Mouse (Mus musculus): ENCODE results near the gene Agap1. TPM values are rescaled to one million over a fixed set of nuclear protein-coding genes. Genes with fewer than 3 reads are reported as not detected.

Gene Agap1
- total RNA-seq, 2 experiments from 2014 or later: 224 to 253 TPM

GRCm38 (mm10) chr1:89821822-89822221 lies 367.2 kb downstream of the Agap1 start:
- DNase-seq (ENCODE audit: low spot score in 2 of 2): no peak

DNA sequence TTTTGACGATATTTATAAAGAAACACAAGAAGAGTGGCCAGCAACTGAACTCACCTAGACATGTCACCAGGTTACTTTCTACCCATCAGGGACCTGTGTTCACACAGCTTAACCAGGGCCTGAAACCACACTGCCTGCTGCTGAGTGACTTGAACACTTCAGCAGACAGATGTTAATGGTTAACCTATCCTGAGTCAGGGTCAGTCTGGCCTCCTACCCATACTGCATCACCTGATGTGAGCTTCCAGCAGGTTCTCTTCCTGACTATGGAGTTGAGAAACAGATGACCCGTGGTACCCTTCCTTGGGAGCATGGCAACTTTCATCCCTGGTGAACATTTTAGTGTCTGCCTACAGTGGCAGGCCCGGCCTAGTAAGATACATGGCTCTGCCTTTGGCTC lies 367.8 kb downstream of the Agap1 start:
- no peak for DNase-seq (ENCODE audit: low spot score in 2 of 2)

- no peak for DNase-seq (ENCODE audit: low spot score in 2 of 2)
These were observed 368.4 kb downstream of the Agap1 start for GRCm38 (mm10) chr1:89823036-89823435.

GRCm38 (mm10) chr1:89827051-89827450 lies 372.4 kb downstream of the Agap1 start:
- DNase-seq (ENCODE audit: low spot score in 2 of 2): no peak

- DNase-seq (ENCODE audit: low spot score in 2 of 2): no peak
These were observed 376.5 kb downstream of the Agap1 start for GRCm38 (mm10) chr1:89831095-89831494.

GRCm38 (mm10) chr1:89844064-89844463 lies 389.5 kb downstream of the Agap1 start:
- DNase-seq (ENCODE audit: low spot score in 2 of 2): no peak

DNA sequence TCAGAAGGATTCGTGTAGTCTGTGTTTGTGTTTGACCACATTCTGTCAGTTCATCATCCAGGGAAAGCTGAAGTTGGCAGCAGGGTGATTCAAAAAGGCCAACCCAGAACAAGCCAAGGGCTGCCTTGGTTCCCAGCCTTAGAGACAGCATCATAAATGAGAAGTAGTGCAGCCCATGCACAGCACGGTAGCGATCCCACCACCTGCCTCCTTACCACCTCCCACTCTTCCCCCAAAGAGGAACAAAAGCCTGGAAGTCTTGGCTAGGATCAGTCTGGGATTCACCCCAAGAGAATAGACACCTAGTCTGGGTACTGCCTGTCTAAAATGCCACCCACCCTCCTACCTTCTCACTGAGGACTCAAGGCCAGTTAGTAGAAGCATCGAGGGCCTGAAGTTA lies 390.9 kb downstream of the Agap1 start:
- peak in 1 of 2 experiments; percentile 36 for DNase-seq (ENCODE audit: low spot score in 2 of 2)

- DNase-seq (ENCODE audit: low spot score in 2 of 2): no peak
These were observed 391.5 kb downstream of the Agap1 start for GRCm38 (mm10) chr1:89846148-89846547.

DNA sequence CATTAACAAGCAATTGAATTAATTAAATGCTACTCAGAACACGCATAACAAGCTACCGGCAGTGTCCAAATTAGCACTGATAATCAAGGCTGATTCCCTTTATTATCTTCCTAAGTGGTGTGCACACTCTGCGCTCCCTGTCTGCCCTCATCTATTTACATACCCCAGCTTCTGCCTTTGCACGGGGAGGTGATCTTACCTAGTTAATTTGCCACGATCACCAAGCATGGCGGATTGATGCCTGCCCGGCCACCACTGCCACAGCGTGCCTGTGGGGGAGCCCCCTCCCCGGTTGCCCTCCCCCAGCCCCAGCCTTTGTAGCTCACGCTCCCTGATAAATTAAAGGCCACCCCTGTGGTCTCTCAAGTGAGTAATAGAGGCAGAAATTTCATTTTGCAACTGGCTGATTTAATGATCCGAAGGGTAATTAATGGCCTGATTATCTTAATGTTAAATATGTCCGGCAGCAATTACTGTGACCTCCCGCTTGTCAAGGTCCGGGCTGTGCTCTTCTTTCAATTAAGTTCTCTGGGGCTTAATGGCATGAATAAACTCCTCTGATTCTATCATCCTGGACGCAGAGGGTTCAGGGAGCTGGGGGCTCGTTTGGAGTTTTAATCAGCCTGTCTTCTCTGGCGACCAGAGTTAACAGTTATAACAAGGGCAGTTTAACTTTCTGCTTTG lies 393.9 kb downstream of the Agap1 start:
- DNase-seq (ENCODE audit: low spot score in 2 of 2): no peak

- DNase-seq (ENCODE audit: low spot score in 2 of 2): peak in 1 of 2 experiments; percentile 8
These were observed 394.7 kb downstream of the Agap1 start for GRCm38 (mm10) chr1:89849151-89849860.

- DNase-seq (ENCODE audit: low spot score in 2 of 2): peak; percentile 28 to 45
These were observed 395.2 kb downstream of the Agap1 start for GRCm38 (mm10) chr1:89849861-89850230.

- no peak for DNase-seq (ENCODE audit: low spot score in 2 of 2)
These were observed 396.2 kb downstream of the Agap1 start for GRCm38 (mm10) chr1:89850681-89851414.

DNA sequence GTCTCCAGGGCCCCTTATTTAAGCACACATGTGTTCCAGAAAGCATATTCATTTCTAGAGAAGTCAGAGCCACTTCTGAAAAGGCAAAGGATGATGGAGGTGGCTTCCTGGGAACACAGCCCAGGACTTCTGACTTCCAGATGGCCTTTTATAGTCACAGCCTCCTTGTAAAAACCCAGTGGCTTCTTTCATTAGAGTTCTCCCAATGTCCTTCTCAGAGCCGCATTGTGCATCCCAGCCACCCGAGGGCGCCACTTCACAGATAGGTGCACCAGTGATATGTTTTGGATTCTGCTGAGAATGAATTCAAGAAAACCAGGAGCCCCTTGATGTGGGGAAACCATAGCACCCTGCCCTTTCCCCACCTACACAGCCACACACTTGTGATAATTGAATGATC lies 404.6 kb downstream of the Agap1 start:
- DNase-seq (ENCODE audit: low spot score in 2 of 2): peak; percentile 34 to 51

DNA sequence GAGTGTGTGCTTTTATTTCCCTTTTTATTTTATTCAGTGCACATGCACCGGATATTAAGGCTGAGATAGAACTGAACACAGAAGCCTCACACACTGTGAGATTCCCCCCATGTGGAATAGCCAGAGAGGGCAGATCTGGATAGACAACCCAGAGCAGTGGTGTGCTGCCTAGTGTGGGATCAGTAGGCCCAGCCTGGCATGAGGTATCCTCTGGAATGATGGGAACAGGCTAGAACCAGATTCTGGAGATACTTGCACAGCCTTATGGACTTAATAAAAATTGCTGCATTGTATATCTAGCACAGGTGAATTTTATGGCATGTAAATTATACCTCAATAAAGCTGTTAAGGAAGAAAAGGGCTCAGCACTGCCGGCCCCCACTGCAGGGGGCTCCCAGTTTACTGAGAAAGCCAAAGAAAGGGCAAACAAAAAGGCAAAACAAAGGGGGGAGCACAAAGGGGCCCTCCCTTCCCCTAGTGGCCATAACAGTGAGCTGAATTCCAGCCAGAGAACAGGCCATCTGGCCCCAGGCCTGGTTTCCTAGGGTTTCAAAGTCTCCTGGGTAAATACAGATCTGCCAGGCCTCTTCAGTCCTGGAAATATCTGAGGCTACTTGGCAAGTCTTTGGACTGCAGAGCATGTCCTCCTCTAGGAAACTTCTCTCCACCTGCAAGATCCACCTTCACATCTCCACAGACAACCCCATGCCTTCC lies 405.6 kb downstream of the Agap1 start:
- no peak for DNase-seq (ENCODE audit: low spot score in 2 of 2)

DNA sequence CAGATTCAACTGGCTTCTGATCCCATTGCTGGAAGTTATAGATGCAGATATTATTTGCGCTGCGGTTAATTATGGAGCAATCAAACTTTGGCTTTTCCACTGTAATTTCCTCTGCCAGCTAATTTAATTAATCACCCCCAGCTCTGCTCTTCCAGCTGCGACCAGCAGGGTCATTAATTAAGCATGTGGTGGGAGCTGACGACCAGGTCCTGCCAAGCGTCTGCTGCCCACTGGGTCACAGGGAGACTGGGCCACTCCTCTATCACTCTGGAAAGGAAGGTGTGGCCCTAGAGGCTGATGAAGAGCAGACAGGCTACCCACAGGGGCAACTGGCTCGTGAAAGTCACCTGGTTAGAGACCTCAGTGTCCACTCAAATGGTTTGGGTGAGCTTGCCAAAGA lies 411.2 kb downstream of the Agap1 start:
- DNase-seq (ENCODE audit: low spot score in 2 of 2): no peak

DNA sequence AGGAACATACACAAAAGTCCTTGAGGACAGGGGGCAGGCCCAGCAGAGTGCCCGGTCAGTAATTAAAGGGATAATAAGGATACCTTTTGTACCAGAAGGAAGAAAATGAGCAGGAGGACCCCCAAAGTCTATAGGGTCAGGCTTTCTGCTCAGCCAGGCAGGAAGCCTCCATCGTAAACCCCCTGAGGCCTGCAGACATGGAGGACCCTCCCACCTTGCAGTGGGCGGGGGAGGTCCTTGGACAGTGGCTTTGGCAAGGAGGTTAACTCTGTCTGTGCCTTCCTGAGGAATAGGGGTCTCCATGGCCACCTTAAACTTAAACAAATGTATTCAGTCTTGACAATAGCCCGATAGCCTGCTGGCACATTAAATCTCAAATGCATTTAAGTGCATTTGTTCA lies 413.2 kb downstream of the Agap1 start:
- no peak for DNase-seq (ENCODE audit: low spot score in 2 of 2)

GRCm38 (mm10) chr1:89870134-89870905 lies 415.7 kb downstream of the Agap1 start:
- DNase-seq (ENCODE audit: low spot score in 2 of 2): no peak

DNA sequence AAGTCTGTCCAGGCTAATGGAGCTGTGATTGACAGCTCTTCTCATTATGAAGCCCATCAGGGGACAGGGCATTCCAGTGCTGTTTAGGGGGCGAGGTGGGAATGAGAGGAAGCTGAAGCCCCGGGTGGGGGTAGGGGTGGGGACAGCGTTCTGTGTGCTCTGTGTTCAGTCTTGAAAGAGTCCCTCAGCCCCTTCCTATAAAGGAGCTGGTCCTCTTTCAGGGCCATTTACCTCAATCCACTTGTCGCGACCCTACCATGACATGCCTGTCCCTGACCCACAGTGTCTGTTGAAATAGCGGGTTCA lies 416.3 kb downstream of the Agap1 start:
- no peak for DNase-seq (ENCODE audit: low spot score in 2 of 2)

GRCm38 (mm10) chr1:89876346-89877072 lies 421.9 kb downstream of the Agap1 start:
- no peak for DNase-seq (ENCODE audit: low spot score in 2 of 2)

DNA sequence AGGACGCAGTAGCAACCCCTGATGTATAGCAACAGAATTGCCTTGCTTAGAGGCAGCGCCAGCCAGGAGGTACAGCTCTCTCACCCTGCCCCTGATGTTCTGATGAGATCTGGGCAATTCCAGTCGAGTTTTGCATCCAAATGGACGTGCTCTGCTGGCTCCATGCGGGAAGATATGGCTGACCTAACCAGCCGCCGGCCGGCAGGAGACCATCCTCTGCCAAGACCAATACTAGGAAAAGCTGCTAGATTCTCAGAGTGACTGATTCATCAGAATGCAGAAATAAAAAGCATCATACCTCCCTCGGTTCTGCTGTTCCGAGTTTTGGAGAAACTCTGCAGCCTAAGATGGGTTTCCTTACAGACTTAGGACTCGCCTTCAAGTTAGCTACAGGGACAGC lies 423.9 kb downstream of the Agap1 start:
- peak in 1 of 2 experiments; percentile 5 for DNase-seq (ENCODE audit: low spot score in 2 of 2)

Measured in left cerebral cortex, adult 18-20 months (tissue).